Mouse (Mus musculus) testis, adult 2 months (tissue): ENCODE results near the gene Ubap2l. TPM values are rescaled to one million over a fixed set of nuclear protein-coding genes. Genes with fewer than 3 reads are reported as not detected.

Experiments
- H3K27ac ChIP-seq: fragments of 200-500 bp; 2 replicates; pipeline ENCODE4 v1.5.1; 2012; ENCODE audit warnings: low read depth, low read length; ENCODE audit not compliant: control insufficient read depth, insufficient read depth
- H3K27me3 ChIP-seq: fragments of 200-500 bp; 2 replicates; pipeline ENCODE4 v1.6.1; 2012; ENCODE audit warnings: mild to moderate bottlenecking, low read length, moderate library complexity; ENCODE audit not compliant: control insufficient read depth, insufficient read depth
- H3K36me3 ChIP-seq: fragments of 200-500 bp; 2 replicates; pipeline ENCODE4 v1.6.1; 2012; ENCODE audit warnings: mild to moderate bottlenecking, low read length; ENCODE audit not compliant: control insufficient read depth, insufficient read depth
- H3K4me1 ChIP-seq: fragments of 200-500 bp; 2 replicates; pipeline ENCODE4 v1.6.1; 2012; ENCODE audit warnings: low read length; ENCODE audit not compliant: control insufficient read depth, insufficient read depth
- H3K4me3 ChIP-seq: fragments of 200-500 bp; 2 replicates; pipeline ENCODE4 v1.5.1; 2012; ENCODE audit warnings: low read depth, mild to moderate bottlenecking, low read length, moderate library complexity, mixed read lengths; ENCODE audit not compliant: control insufficient read depth
- CTCF ChIP-seq: fragments of 200-500 bp; IDR thresholded peaks from 2 replicates; pipeline ENCODE4 v1.5.1; 2012; ENCODE audit warnings: low read depth, mild to moderate bottlenecking, inconsistent platforms, low read length, moderate library complexity; ENCODE audit not compliant: control insufficient read depth, insufficient read depth, insufficient replicate concordance
- POLR2A ChIP-seq: fragments of 200-500 bp; IDR thresholded peaks from 2 replicates; pipeline ENCODE4 v1.6.1; 2012; ENCODE audit warnings: low read depth, mild to moderate bottlenecking, inconsistent platforms, low read length, moderate library complexity; ENCODE audit not compliant: control insufficient read depth
- polyA plus RNA-seq: library from polyadenylated mRNA; depleted of rRNA; stranded (reverse); fragments of >200 nt; gene quantifications from 2 replicates; pipeline ENCODE4 v1.2.3, GENCODE M21; 2012

Gene Ubap2l
- polyA plus RNA-seq, 1 experiment = 234 TPM

- peaks cover 9% of the 10 kb centered on the region for H3K4me1 ChIP-seq
- H3K36me3 ChIP-seq = no peaks in the 10 kb centered on the region
- H3K4me3 ChIP-seq = peak overlapping the region; percentile 91
- TF ChIP-seq POLR2A (peak; percentile 58), CTCF (no peak)
- no peaks in the 10 kb centered on the region for H3K27me3 ChIP-seq
- H3K27ac ChIP-seq = peak overlapping the region; percentile 85
Observed at GRCm38 (mm10) chr3:90079763-90080497, 27.5 kb upstream of the Ubap2l start.

GRCm38 (mm10) chr3:90079133-90079762 lies 26.8 kb upstream of the Ubap2l start:
- Histone ChIP-seq H3K36me3 (no peaks in the 10 kb centered on the region), H3K27ac (peak overlapping the region; percentile 85), H3K27me3 (no peaks in the 10 kb centered on the region), H3K4me1 (peaks cover 8% of the 10 kb centered on the region), H3K4me3 (peak overlapping the region; percentile 91)
- TF ChIP-seq CTCF (no peak), POLR2A (peak; percentile 84)

- no peaks in the 10 kb centered on the region for H3K36me3 ChIP-seq
- peaks cover 7% of the 10 kb centered on the region for H3K4me1 ChIP-seq
- H3K27ac ChIP-seq = no peak overlapping the region
- TF ChIP-seq CTCF = no peak
- no peak for TF ChIP-seq POLR2A
- no peak overlapping the region for H3K4me3 ChIP-seq
- H3K27me3 ChIP-seq = no peaks in the 10 kb centered on the region
Observed at GRCm38 (mm10) chr3:90078224-90078623, 25.8 kb upstream of the Ubap2l start.

GRCm38 (mm10) chr3:90076921-90077716 lies 24.7 kb upstream of the Ubap2l start:
- Histone ChIP-seq H3K4me3 (no peak overlapping the region), H3K27ac (no peak overlapping the region)
- TF ChIP-seq CTCF (peak; percentile 16; the same call in 1 of the 2 replicates), POLR2A (no peak)

GRCm38 (mm10) chr3:90072294-90072693 lies 19.9 kb upstream of the Ubap2l start, which contains the start of gene Tpm3:
TSS of gene Tpm3 (plus strand) at chr3:90072649.
- Histone ChIP-seq H3K36me3 (no peaks in the 10 kb centered on the region), H3K4me3 (no peak within 1 kb of the TSS), H3K4me1 (peaks cover 2% of the 10 kb centered on the region; the same call in 1 of the 2 replicates), H3K27me3 (no peaks in the 10 kb centered on the region), H3K27ac (no peak within 1 kb of the TSS)
- TF ChIP-seq CTCF = no peak
- no peak for TF ChIP-seq POLR2A

More at GRCm38 (mm10) chr3:90076921-90077716, 24.7 kb upstream of the Ubap2l start:
- Histone ChIP-seq H3K4me1 (peaks cover 2% of the 10 kb centered on the region), H3K36me3 (no peaks in the 10 kb centered on the region), H3K27me3 (no peaks in the 10 kb centered on the region)

- H3K4me1 ChIP-seq = no peaks in the 10 kb centered on the region
- H3K27ac ChIP-seq = no peak overlapping the region
- H3K4me3 ChIP-seq = no peak overlapping the region; the same call in 1 of the 2 replicates
- no peaks in the 10 kb centered on the region for H3K27me3 ChIP-seq
- TF ChIP-seq CTCF (no peak), POLR2A (no peak)
- H3K36me3 ChIP-seq = no peaks in the 10 kb centered on the region
Observed at GRCm38 (mm10) chr3:90069688-90070087, 17.3 kb upstream of the Ubap2l start.

GRCm38 (mm10) chr3:90067851-90068250 lies 15.4 kb upstream of the Ubap2l start:
- no peaks in the 10 kb centered on the region for H3K4me1 ChIP-seq
- TF ChIP-seq CTCF = no peak
- TF ChIP-seq POLR2A = no peak
- no peaks in the 10 kb centered on the region for H3K27me3 ChIP-seq
- no peak overlapping the region for H3K4me3 ChIP-seq
- H3K36me3 ChIP-seq = no peaks in the 10 kb centered on the region
- H3K27ac ChIP-seq = no peak overlapping the region
